Mouse (Mus musculus) liver, embryonic 14.5 days (tissue): Measurements from ENCODE around the gene Cd46.

Source experiments
- CTCF ChIP-seq: IDR thresholded peaks from 2 replicates; pipeline ENCODE4 v1.5.1; 2016; ENCODE audit warnings: antibody characterized with exemption, low read depth, control low read depth
- EP300 ChIP-seq: IDR thresholded peaks from 2 replicates; pipeline ENCODE4 v1.6.1; 2016; ENCODE audit warnings: antibody characterized with exemption, low read depth

- TF ChIP-seq CTCF, result no peak
- TF ChIP-seq EP300, result no peak
Measured at GRCm38 (mm10) chr1:195130479-195130878, 38.4 kb upstream of the Cd46 start.
